Mouse (Mus musculus): Measurements from ENCODE around the gene Bcl2l1. TPM values are rescaled to one million over a fixed set of nuclear protein-coding genes. Genes with fewer than 3 reads are reported as not detected.

The Bcl2l1 gene
- polyA plus RNA-seq, 1 experiment: 113 TPM

DNA sequence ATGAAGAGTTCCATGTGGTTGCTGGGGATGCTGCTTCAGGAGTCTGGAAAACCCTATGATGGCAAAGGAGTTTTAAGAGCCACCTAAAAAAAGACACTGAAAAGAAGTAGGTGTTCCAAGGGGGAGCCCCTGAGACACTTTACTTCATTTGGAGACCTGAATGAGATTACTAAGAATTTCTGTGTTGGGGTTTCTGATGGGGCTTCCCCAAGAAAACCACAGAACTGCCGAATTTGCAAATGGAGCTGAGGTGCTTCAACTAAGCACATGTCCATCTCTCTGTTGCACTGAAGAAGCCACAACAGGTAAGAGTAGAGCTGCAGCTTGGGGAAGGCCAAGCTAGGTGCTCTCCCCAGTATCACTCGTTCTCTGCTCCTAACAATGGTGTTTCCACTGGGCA, 5.8 kb downstream of the Bcl2l1 start:
- Histone ChIP-seq H3K4me1 (ENCODE audit: control insufficient read depth, insufficient read depth, low read length) (peaks cover 49% of the 10 kb centered on the region), H3K4me3 (replicated peaks; ENCODE audit: extremely low read depth, low read depth, low read length) (no peak overlapping the region)
- WGBS: 57% methylated on average over 2 of the region's 2 CpGs
- no peak for DNase-seq
- TF ChIP-seq POLR2A (IDR thresholded peaks at IDR 0.05; ENCODE audit: borderline replicate concordance, extremely low read depth, low read depth, low read length): no peak
- no peak for TF ChIP-seq CTCF (IDR thresholded peaks at IDR 0.05; ENCODE audit: insufficient read depth, low read length)

DNA sequence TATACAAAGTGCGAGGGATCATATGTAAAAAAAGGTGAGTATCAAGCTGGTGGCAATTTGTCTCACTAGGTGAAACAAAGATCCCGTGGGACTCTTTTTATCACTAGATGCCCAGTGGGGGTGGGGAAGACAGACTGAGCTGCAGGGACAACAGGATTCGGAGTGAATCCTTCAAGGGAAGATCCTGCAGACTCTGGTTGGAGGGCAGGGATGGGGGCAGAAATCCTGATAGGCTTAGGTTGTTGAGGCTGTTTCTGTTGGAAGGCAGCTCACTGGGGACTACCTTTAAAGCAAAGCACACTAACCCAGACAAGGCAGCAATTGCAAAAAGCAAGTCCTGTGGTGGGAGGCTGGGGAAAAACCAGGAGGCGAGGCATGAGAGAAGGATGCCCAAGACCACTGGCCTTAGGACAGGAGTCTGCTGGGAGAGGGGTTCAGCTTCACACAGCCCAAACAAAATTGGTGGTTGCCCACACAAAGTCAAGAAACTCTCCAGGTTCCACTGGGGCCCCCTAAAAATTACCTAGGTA, 6.3 kb downstream of the Bcl2l1 start:
- 68% methylated on average over 4 of the region's 4 CpGs for WGBS
- H3K4me3 ChIP-seq (replicated peaks; ENCODE audit: extremely low read depth, low read depth, low read length): no peak overlapping the region
- no peak for TF ChIP-seq CTCF (IDR thresholded peaks at IDR 0.05; ENCODE audit: insufficient read depth, low read length)
- TF ChIP-seq POLR2A (IDR thresholded peaks at IDR 0.05; ENCODE audit: borderline replicate concordance, extremely low read depth, low read depth, low read length): no peak
- peaks cover 52% of the 10 kb centered on the region for H3K4me1 ChIP-seq (ENCODE audit: control insufficient read depth, insufficient read depth, low read length)
- DNase-seq: no peak

DNA sequence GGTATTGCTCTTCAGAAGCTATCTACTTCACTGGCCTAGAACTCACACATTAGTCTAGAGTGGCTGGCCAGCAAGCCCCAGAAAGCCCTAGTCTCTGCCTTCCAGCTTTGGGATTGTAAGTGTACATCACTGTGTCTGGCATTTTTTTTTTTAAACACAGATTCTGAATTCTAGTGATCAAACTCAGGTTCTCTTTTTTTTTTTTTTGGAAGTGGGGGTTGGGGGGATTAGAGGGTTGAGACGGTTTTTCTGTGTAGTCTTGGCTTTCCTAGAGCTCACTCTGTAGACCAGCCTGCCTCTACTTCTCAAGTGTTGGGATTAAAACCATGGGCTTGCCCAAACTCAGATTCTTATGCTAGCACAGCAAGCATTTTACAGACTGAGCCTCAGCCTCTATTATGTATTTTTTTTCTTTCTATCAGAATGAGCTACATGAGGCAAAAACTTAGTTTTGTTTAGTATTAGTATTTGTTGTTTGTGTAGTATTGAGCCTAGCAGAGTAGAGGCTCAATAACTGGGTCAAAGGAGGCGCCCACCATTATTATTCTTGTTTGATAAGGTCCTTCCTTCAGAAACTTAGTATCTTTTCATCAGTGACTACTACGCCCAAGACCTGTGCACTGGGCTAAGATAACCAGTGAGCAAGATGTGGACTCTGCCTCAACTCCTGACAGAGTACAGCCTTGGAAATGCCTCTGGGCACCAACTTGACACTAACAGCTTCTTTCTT, 6.9 kb downstream of the Bcl2l1 start:
- no peak for TF ChIP-seq CTCF (IDR thresholded peaks at IDR 0.05; ENCODE audit: insufficient read depth, low read length)
- TF ChIP-seq POLR2A (IDR thresholded peaks at IDR 0.05; ENCODE audit: borderline replicate concordance, extremely low read depth, low read depth, low read length): no peak
- H3K4me1 ChIP-seq (ENCODE audit: control insufficient read depth, insufficient read depth, low read length): peaks cover 56% of the 10 kb centered on the region
- DNase-seq: no peak
- WGBS: 64% methylated on average over 3 of the region's 3 CpGs
- no peak overlapping the region for H3K4me3 ChIP-seq (replicated peaks; ENCODE audit: extremely low read depth, low read depth, low read length)

DNA sequence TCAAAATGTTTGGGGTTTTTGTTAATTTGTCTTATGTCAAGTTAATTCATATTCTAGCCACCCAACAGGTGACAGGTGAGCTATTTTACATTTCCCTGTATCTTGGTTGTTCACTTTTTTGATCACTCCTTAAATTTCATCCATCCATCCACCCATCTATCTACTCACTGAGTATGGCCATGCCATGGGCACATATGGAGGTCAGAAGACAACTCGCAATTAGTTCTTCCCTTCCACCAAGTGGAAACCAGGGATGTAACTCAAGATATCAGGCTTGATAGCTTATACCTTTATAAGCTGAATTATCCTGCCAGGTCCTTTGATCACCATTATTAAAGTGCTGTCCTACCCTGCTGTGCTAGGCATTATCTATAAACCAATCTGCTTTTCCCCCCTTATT, 7.8 kb downstream of the Bcl2l1 start:
- peaks cover 63% of the 10 kb centered on the region for H3K4me1 ChIP-seq (ENCODE audit: control insufficient read depth, insufficient read depth, low read length)
- no peak for DNase-seq
- H3K4me3 ChIP-seq (replicated peaks; ENCODE audit: extremely low read depth, low read depth, low read length): no peak overlapping the region
- 82% methylated on average over 1 of the region's 1 CpGs for WGBS
- TF ChIP-seq CTCF (IDR thresholded peaks at IDR 0.05; ENCODE audit: insufficient read depth, low read length) (no peak), POLR2A (IDR thresholded peaks at IDR 0.05; ENCODE audit: borderline replicate concordance, extremely low read depth, low read depth, low read length) (no peak)

DNA sequence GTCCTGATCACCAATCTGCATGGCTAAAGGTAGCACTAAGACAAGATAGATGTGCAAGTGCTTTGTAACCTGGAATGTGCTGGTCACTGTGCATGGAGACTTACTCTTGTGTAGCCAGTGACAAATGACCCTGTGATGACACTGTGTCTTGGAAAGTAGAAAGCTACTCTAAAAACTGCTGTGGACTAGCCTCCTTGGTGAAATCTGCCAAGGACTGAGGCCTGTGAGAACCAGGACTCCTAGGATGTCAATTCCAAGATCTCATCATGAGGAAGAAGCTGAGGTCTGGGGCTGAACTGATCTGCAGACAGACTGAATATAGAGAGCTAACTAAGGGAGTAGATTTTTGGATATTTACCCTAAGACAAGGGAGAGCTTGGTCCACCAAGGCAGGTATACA, 10.0 kb downstream of the Bcl2l1 start:
- DNase-seq: no peak
- Histone ChIP-seq H3K4me3 (replicated peaks; ENCODE audit: extremely low read depth, low read depth, low read length) (peak overlapping the region; percentile 19), H3K4me1 (ENCODE audit: control insufficient read depth, insufficient read depth, low read length) (peaks cover 70% of the 10 kb centered on the region)
- TF ChIP-seq POLR2A (IDR thresholded peaks at IDR 0.05; ENCODE audit: borderline replicate concordance, extremely low read depth, low read depth, low read length) (no peak; the same call in 1 of the 2 replicates), CTCF (IDR thresholded peaks at IDR 0.05; ENCODE audit: insufficient read depth, low read length) (no peak)

DNA sequence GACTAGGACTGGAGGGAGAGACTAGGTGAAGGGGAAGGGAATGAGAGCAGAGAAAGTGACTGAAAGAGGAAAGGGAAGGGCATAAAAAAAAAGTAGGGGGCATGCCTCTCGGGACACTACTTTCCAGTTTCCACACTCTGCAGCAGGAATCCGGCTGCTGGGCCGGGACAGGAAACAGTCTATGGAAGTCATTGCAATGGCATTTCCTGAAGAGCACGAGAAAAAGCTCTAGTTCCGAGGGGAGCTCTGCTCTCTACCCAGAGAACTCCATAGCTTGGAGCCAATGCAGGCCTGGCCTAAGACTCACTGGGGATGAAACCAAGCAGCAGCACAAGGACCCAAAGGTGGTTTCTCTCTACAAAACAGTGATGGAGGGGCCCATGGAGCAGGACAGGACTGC, 10.5 kb downstream of the Bcl2l1 start:
- no peak for TF ChIP-seq CTCF (IDR thresholded peaks at IDR 0.05; ENCODE audit: insufficient read depth, low read length)
- TF ChIP-seq POLR2A (IDR thresholded peaks at IDR 0.05; ENCODE audit: borderline replicate concordance, extremely low read depth, low read depth, low read length): peak; percentile 68
- 12% methylated on average over 5 of the region's 5 CpGs for WGBS
- peaks cover 70% of the 10 kb centered on the region for H3K4me1 ChIP-seq (ENCODE audit: control insufficient read depth, insufficient read depth, low read length)
- peak overlapping the region; percentile 19 for H3K4me3 ChIP-seq (replicated peaks; ENCODE audit: extremely low read depth, low read depth, low read length)
- peak; percentile 55 for DNase-seq

DNA sequence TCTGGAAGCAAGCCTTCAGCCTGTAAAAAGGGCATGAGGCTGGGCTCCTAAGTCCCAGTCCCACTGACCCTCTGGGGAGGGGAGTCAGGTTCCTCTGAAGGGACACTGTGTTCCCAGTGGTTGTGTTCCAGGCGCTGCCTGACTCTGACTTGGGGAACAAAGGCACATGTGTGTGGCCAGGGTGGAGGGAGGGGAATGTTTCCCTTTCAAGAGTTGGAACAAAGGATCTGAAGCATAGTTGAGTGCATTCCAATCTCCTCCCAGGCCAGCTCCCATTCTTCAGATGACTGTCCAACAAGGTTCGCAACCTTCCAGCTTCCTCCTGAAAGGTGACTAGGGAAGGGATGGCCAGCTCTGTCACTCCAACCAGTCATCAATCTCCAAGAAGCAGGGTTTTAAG, 11.2 kb downstream of the Bcl2l1 start:
- WGBS: 14% methylated on average over 2 of the region's 2 CpGs
- DNase-seq: peak; percentile 62
- TF ChIP-seq POLR2A (IDR thresholded peaks at IDR 0.05; ENCODE audit: borderline replicate concordance, extremely low read depth, low read depth, low read length) (peak; percentile 67; the same call in 1 of the 2 replicates), CTCF (IDR thresholded peaks at IDR 0.05; ENCODE audit: insufficient read depth, low read length) (no peak)
- Histone ChIP-seq H3K4me3 (replicated peaks; ENCODE audit: extremely low read depth, low read depth, low read length) (no peak overlapping the region), H3K4me1 (ENCODE audit: control insufficient read depth, insufficient read depth, low read length) (peaks cover 73% of the 10 kb centered on the region)

DNA sequence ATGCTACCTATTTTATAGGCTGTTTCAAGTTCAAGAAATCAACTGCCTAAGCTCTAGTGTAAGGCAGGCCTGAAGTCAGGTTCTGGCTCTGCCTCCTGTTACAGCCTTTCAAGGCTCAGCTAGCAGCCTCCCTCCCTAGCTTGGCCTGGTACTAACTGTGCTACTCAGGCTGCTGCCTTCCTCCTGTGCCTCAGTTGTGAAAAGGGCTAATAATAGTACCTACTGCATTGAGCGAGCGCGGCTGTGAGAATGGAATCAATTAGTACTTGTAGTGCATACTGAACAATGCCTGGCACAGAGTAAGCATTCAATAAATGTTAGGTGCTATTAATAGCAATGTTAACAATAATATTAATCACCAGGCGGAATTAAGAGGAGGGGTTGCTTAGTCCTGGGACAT, 11.6 kb downstream of the Bcl2l1 start:
- H3K4me1 ChIP-seq (ENCODE audit: control insufficient read depth, insufficient read depth, low read length): peaks cover 72% of the 10 kb centered on the region
- WGBS: 28% methylated on average over 4 of the region's 4 CpGs
- DNase-seq: no peak
- no peak overlapping the region for H3K4me3 ChIP-seq (replicated peaks; ENCODE audit: extremely low read depth, low read depth, low read length)
- peak; percentile 45; the same call in 1 of the 2 replicates for TF ChIP-seq POLR2A (IDR thresholded peaks at IDR 0.05; ENCODE audit: borderline replicate concordance, extremely low read depth, low read depth, low read length)
- TF ChIP-seq CTCF (IDR thresholded peaks at IDR 0.05; ENCODE audit: insufficient read depth, low read length): no peak

DNA sequence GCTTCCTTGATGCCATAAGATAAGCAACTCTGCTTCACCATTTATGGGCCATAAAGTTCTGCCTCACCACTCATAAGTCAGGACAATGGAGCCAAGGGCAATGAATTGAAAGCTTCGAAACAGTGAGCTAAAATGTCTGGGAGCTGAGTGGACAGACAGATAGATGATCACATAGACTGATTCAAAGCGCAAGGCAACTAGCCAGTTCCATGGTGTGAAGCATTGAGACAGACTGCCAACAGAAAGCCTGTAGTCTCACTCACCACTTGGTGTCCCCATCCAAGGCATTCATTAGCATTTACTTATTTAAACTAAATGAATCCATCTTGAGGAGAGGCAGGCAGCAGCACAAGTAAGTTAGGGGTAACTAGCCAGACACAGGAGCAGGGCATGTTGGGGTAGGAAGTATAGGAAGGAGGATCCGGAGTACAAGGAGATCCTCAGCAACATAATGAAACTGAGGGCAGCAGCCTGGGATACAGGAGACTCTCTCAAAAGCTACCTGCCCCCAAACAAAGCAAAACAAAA, 12.4 kb downstream of the Bcl2l1 start:
- H3K4me1 ChIP-seq (ENCODE audit: control insufficient read depth, insufficient read depth, low read length): peaks cover 70% of the 10 kb centered on the region
- no peak for TF ChIP-seq POLR2A (IDR thresholded peaks at IDR 0.05; ENCODE audit: borderline replicate concordance, extremely low read depth, low read depth, low read length)
- no peak for TF ChIP-seq CTCF (IDR thresholded peaks at IDR 0.05; ENCODE audit: insufficient read depth, low read length)
- H3K4me3 ChIP-seq (replicated peaks; ENCODE audit: extremely low read depth, low read depth, low read length): no peak overlapping the region
- DNase-seq: no peak
- WGBS: 81% methylated on average over 3 of the region's 3 CpGs

DNA sequence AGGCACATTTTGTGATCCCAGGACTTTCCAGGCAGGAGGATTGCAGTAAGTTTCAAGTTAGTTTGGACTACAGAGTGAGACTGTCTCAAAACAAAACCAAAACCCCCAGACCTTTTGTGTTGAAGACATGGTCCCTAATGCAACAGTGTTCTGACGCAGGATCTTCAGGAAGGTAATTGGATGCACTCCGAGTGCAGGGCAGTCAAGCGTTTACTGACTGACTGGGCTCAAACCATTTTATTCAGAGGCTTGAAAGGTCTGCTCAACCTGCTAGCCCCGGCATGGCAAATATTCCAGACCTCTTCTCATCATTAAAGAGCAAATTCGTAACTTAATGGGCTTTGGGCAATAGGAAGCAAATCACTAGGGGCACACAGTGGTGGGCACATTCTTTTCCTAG, 12.8 kb downstream of the Bcl2l1 start:
- H3K4me1 ChIP-seq (ENCODE audit: control insufficient read depth, insufficient read depth, low read length): peaks cover 72% of the 10 kb centered on the region
- TF ChIP-seq POLR2A (IDR thresholded peaks at IDR 0.05; ENCODE audit: borderline replicate concordance, extremely low read depth, low read depth, low read length): no peak
- no peak for TF ChIP-seq CTCF (IDR thresholded peaks at IDR 0.05; ENCODE audit: insufficient read depth, low read length)
- no peak for DNase-seq
- H3K4me3 ChIP-seq (replicated peaks; ENCODE audit: extremely low read depth, low read depth, low read length): no peak overlapping the region
- 67% methylated on average over 5 of the region's 5 CpGs for WGBS

Measured in lung, adult 2 months (tissue).